Mouse (Mus musculus) midbrain, embryonic 14.5 days (tissue): ENCODE data around the gene Zfp618. TPM values are rescaled to one million over a fixed set of nuclear protein-coding genes. Genes with fewer than 3 reads are reported as not detected.

ENCODE experiments used
- ATAC-seq: fragments of 200-750 bp; cut with Nextera tagmentation; 2 replicates; pipeline ENCODE4 v1.8.0; 2017; ENCODE audit warnings: moderate number of reproducible peaks, moderate library complexity; ENCODE audit not compliant: low FRiP score, low TSS enrichment
- DNase-seq: peaks from one replicate; pipeline ENCODE4 v3.0.0-alpha.2; 2015
- H3K27ac ChIP-seq: fragments of 300-500 bp; sonication (generic); replicated peaks from 2 replicates; pipeline ENCODE4 v1.5.1; 2014; ENCODE audit warnings: mild to moderate bottlenecking, low read depth, low read length, moderate library complexity
- H3K27me3 ChIP-seq: fragments of 300-500 bp; sonication (generic); 2 replicates; pipeline ENCODE4 v1.6.1; 2014; ENCODE audit warnings: low read length, control low read depth, mixed read lengths; ENCODE audit not compliant: control insufficient read depth, insufficient read depth
- H3K36me3 ChIP-seq: fragments of 300-500 bp; sonication (generic); 2 replicates; pipeline ENCODE4 v1.6.1; 2014; ENCODE audit warnings: low read length, control low read depth; ENCODE audit not compliant: control insufficient read depth, insufficient read depth
- H3K4me1 ChIP-seq: fragments of 300-500 bp; sonication (generic); 2 replicates; pipeline ENCODE4 v1.6.1; 2014; ENCODE audit warnings: mild to moderate bottlenecking, antibody characterized with exemption, low read length, control low read depth; ENCODE audit not compliant: control insufficient read depth, insufficient read depth
- H3K4me2 ChIP-seq: fragments of 300-500 bp; sonication (generic); 2 replicates; pipeline ENCODE4 v1.6.1; 2014; ENCODE audit warnings: mild to moderate bottlenecking, low read length, moderate library complexity
- H3K4me3 ChIP-seq: fragments of 300-500 bp; sonication (generic); replicated peaks from 2 replicates; pipeline ENCODE4 v1.5.1; 2014; ENCODE audit warnings: low read depth, low read length
- H3K9ac ChIP-seq: fragments of 300-500 bp; sonication (generic); replicated peaks from 2 replicates; pipeline ENCODE4 v1.6.1; 2014; ENCODE audit warnings: mild to moderate bottlenecking, low read length, moderate library complexity
- H3K9me3 ChIP-seq: fragments of 300-500 bp; sonication (generic); 2 replicates; pipeline ENCODE4 v1.6.1; 2016; ENCODE audit warnings: low read length, control low read depth, mixed read lengths; ENCODE audit not compliant: control insufficient read depth
- WGBS: fragments of 180-500 bp; shearing (Covaris S2); extraction: QIAGEN DNeasy Blood & Tissue Kit; methylation state at CpG from one replicate; pipeline ENCODE4 v1.1.7; 2014; 5-methylcytosine and 5-hydroxymethylcytosine counted together
- polyA plus RNA-seq: library from polyadenylated mRNA; unstranded; fragments of >200 nt; fragmentation: Nextera tagmentation; extraction: Ambion mirVana; gene quantifications from 2 replicates; pipeline ENCODE4 v1.2.1, GENCODE M21; 2014

Gene Zfp618
- polyA plus RNA-seq, 1 experiment from 2014 or later: 39.8 TPM

- H3K4me1 ChIP-seq: no peaks in the 10 kb centered on the region
- H3K4me2 ChIP-seq: no peak overlapping the region
- no peak overlapping the region for H3K27ac ChIP-seq
- H3K27me3 ChIP-seq: no peaks in the 10 kb centered on the region
- no peak overlapping the region for H3K9ac ChIP-seq
- H3K4me3 ChIP-seq: no peak overlapping the region
- no peaks in the 10 kb centered on the region for H3K9me3 ChIP-seq
- DNase-seq: no peak
- ATAC-seq: no peak
- WGBS: 86% methylated on average over 15 of the region's 15 CpGs
- no peaks in the 10 kb centered on the region for H3K36me3 ChIP-seq
These were observed 106.3 kb downstream of the Zfp618 start for GRCm38 (mm10) chr4:63071413-63072260.

- no peaks in the 10 kb centered on the region for H3K4me1 ChIP-seq
- DNase-seq (no peak), ATAC-seq (no peak)
- H3K27ac ChIP-seq: no peak overlapping the region
- H3K27me3 ChIP-seq: no peaks in the 10 kb centered on the region
- H3K4me3 ChIP-seq: no peak overlapping the region
- H3K4me2 ChIP-seq: no peak overlapping the region
- no peak overlapping the region for H3K9ac ChIP-seq
- 95% methylated on average over 2 of the region's 2 CpGs for WGBS
- no peaks in the 10 kb centered on the region for H3K9me3 ChIP-seq
- 0 out of 2 replicates have a peak, but pooled peaks cover 6% of the 10 kb centered on the region for H3K36me3 ChIP-seq
These were observed 107.8 kb downstream of the Zfp618 start for GRCm38 (mm10) chr4:63073139-63073538.

GRCm38 (mm10) chr4:63079159-63079558 lies 113.8 kb downstream of the Zfp618 start:
- Histone ChIP-seq H3K4me3 (no peak overlapping the region), H3K4me2 (no peak overlapping the region), H3K27ac (no peak overlapping the region), H3K36me3 (peaks cover 45% of the 10 kb centered on the region), H3K27me3 (no peaks in the 10 kb centered on the region), H3K4me1 (no peaks in the 10 kb centered on the region), H3K9me3 (no peaks in the 10 kb centered on the region), H3K9ac (no peak overlapping the region)
- DNase-seq (no peak), ATAC-seq (no peak)
- WGBS: 90% methylated on average over 7 of the region's 7 CpGs

GRCm38 (mm10) chr4:63084473-63084889 lies 119.1 kb downstream of the Zfp618 start:
- WGBS: 83% methylated on average over 8 of the region's 8 CpGs
- Histone ChIP-seq H3K27me3 (no peaks in the 10 kb centered on the region), H3K9ac (no peak overlapping the region), H3K4me3 (no peak overlapping the region), H3K9me3 (no peaks in the 10 kb centered on the region), H3K4me2 (no peak overlapping the region), H3K4me1 (no peaks in the 10 kb centered on the region), H3K27ac (no peak overlapping the region), H3K36me3 (peaks cover 60% of the 10 kb centered on the region)
- DNase-seq: peak; percentile 35
- ATAC-seq: no peak

- no peaks in the 10 kb centered on the region for H3K4me1 ChIP-seq
- H3K9me3 ChIP-seq: no peaks in the 10 kb centered on the region
- 100% methylated on average over 1 of the region's 1 CpGs for WGBS
These were observed 124.1 kb downstream of the Zfp618 start for GRCm38 (mm10) chr4:63089484-63089883.

GRCm38 (mm10) chr4:63091151-63091550 lies 125.8 kb downstream of the Zfp618 start:
- no peak overlapping the region for H3K4me3 ChIP-seq

More at GRCm38 (mm10) chr4:63089484-63089883, 124.1 kb downstream of the Zfp618 start:
- Histone ChIP-seq H3K27ac (no peak overlapping the region), H3K36me3 (peaks cover 54% of the 10 kb centered on the region), H3K9ac (no peak overlapping the region), H3K27me3 (no peaks in the 10 kb centered on the region), H3K4me3 (no peak overlapping the region), H3K4me2 (no peak overlapping the region)
- DNase-seq (no peak), ATAC-seq (no peak)

GRCm38 (mm10) chr4:63097603-63098002 lies 132.2 kb downstream of the Zfp618 start:
- peaks cover 57% of the 10 kb centered on the region for H3K36me3 ChIP-seq
- ATAC-seq (no peak), DNase-seq (no peak)
- H3K27ac ChIP-seq: no peak overlapping the region
- H3K27me3 ChIP-seq: no peaks in the 10 kb centered on the region
- H3K9me3 ChIP-seq: no peaks in the 10 kb centered on the region
- H3K9ac ChIP-seq: no peak overlapping the region
- WGBS: 92% methylated on average over 1 of the region's 1 CpGs
- no peak overlapping the region for H3K4me3 ChIP-seq
- no peaks in the 10 kb centered on the region for H3K4me1 ChIP-seq
- no peak overlapping the region for H3K4me2 ChIP-seq

More at GRCm38 (mm10) chr4:63091151-63091550, 125.8 kb downstream of the Zfp618 start:
- no peak overlapping the region for H3K4me2 ChIP-seq
- ATAC-seq: no peak
- H3K4me1 ChIP-seq: no peaks in the 10 kb centered on the region
- no peaks in the 10 kb centered on the region for H3K27me3 ChIP-seq
- no peak overlapping the region for H3K27ac ChIP-seq
- no peak for DNase-seq
- peaks cover 63% of the 10 kb centered on the region for H3K36me3 ChIP-seq
- WGBS: 95% methylated on average over 5 of the region's 5 CpGs
- no peaks in the 10 kb centered on the region for H3K9me3 ChIP-seq
- no peak overlapping the region for H3K9ac ChIP-seq

GRCm38 (mm10) chr4:63100478-63100877 lies 135.1 kb downstream of the Zfp618 start:
- no peak overlapping the region for H3K4me2 ChIP-seq
- whole genome bisulfite sequencing: 68% methylated on average over 11 of the region's 11 CpGs
- DNase-seq: no peak
- no peaks in the 10 kb centered on the region for H3K9me3 ChIP-seq
- no peak overlapping the region for H3K4me3 ChIP-seq
- no peak overlapping the region for H3K27ac ChIP-seq
- H3K4me1 ChIP-seq: no peaks in the 10 kb centered on the region
- no peak for ATAC-seq
- no peak overlapping the region for H3K9ac ChIP-seq
- peaks cover 55% of the 10 kb centered on the region for H3K36me3 ChIP-seq
- no peaks in the 10 kb centered on the region for H3K27me3 ChIP-seq

GRCm38 (mm10) chr4:63102025-63102424 lies 136.7 kb downstream of the Zfp618 start:
- WGBS: 95% methylated on average over 4 of the region's 4 CpGs
- Histone ChIP-seq H3K27ac (no peak overlapping the region), H3K36me3 (peaks cover 53% of the 10 kb centered on the region), H3K4me2 (no peak overlapping the region), H3K27me3 (no peaks in the 10 kb centered on the region), H3K9me3 (no peaks in the 10 kb centered on the region), H3K4me3 (no peak overlapping the region), H3K9ac (no peak overlapping the region), H3K4me1 (no peaks in the 10 kb centered on the region)
- ATAC-seq: no peak
- no peak for DNase-seq
